Mouse (Mus musculus) induced T-regulatory cell, adult 2 months (primary cell): ENCODE data around the gene Treml1.
A peak's percentile ranks its signal among the peaks of the same experiment; 100 is the strongest.

Experiments used
- DNase-seq: peaks from one replicate; pipeline ENCODE4 v3.0.0-alpha.2; 2012; ENCODE audit warnings: low read depth

The Treml1 gene

DNA sequence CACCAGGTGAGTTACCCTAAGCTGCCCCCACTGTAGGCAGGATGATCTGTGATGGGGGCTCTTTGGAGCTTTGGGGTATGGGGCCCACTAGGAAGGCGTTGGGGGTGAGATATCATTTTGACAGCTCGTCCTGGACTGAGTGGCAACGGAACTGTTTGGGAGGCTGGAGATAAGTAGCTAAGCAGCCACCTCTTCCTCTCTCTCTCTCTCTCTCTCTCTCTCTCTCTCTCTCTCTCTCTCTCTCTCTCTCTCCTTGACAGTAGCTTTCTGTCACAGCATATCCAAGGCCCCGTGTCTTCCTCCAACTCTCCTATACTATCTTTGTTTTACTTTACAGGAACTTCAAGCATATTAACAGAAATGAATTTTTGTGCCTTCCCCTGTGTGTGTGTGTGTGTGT, 746 bp downstream of the Treml1 start:
- DNase-seq: no peak

DNA sequence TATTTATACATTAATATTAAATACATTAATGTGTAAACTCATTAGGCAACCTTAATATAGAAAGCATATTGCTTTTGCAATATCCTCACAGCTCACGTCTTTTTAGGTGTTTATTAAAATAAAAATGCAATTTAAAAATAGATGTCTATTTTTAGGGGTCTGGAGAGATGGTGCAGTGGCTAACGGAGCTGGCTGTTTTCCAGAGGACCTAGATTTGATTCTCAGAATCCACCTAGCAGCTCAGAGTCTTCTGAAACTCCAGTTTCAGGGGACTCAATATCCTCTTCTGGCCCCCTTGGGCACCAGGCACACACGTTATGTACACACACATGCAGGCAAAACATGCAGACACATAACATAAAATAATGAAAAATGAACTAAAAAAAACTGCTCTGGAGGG, 2.6 kb downstream of the Treml1 start:
- no peak for DNase-seq

- no peak for DNase-seq
These were observed 3.2 kb downstream of the Treml1 start for GRCm38 (mm10) chr17:48362966-48363365.

DNA sequence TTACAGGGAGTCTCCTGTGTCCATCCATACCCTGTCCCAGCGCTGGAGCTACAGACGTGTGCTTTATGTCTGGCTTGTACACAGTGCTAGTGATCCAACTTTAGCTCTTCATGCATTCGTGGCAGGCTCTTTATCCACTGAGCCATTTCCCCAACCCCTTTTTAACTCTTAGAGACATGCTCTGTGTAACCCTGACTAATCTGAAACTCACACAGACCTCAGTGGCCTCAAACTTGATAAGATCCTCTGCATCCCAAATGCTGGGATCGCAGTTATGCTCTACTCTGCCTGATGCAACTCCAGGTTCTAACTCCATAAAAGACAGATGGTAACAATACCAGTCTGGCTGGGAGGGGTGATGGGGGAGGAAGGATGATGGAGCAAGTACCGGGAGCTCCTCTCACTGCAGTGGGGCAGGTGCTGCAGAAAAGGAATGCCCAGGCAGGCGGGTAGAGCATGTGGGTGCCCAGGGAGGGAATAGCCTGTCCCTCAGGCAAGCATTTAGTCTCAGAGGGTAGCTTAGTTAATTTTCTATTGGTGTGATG, 3.8 kb downstream of the Treml1 start:
- no peak for DNase-seq

GRCm38 (mm10) chr17:48365511-48366155, 5.9 kb downstream of the Treml1 start:
- no peak for DNase-seq

- DNase-seq: no peak
These were observed 7.1 kb downstream of the Treml1 start for GRCm38 (mm10) chr17:48366806-48367205.

GRCm38 (mm10) chr17:48371621-48372020, 11.9 kb downstream of the Treml1 start:
- no peak for DNase-seq

DNA sequence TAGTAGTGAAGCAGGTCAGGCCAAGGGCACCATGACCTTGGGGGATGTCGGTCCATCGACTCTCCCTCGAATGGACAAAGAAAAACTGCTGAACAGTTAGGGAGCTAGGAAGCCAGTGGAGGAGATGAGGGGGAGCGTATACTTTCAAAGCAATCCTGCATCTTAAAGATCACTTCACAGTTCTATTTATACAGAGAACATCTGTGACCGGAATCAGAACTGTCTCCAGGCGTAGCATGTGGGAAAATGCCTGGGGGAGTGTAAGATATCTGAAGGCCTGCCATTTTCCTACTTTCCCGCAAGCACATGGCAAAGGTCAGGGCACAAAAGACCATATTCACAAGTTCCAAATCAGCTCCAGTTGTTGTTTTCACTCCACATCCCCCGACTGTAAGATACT, 13.3 kb downstream of the Treml1 start:
- no peak for DNase-seq

DNA sequence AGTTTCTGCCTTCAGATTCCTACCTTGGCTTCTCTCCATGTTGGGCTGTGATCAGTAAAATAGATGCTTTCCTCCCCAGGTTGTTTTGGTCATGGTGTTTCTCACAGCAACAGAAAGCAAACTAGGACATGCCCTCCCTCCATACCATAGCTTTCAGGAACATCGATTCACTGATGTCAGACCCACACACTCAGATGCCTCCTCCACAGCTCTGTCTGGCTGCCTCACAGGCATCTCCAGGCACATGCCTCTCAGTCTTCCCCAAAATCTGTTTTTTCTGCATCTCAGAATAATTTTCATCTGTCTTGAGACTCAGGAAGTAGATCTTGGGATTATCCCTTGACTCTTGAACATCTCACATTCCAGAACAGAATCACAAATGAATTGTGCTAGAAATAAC, 16.4 kb downstream of the Treml1 start:
- no peak for DNase-seq

GRCm38 (mm10) chr17:48379050-48379449, 19.3 kb downstream of the Treml1 start:
- DNase-seq: no peak

DNA sequence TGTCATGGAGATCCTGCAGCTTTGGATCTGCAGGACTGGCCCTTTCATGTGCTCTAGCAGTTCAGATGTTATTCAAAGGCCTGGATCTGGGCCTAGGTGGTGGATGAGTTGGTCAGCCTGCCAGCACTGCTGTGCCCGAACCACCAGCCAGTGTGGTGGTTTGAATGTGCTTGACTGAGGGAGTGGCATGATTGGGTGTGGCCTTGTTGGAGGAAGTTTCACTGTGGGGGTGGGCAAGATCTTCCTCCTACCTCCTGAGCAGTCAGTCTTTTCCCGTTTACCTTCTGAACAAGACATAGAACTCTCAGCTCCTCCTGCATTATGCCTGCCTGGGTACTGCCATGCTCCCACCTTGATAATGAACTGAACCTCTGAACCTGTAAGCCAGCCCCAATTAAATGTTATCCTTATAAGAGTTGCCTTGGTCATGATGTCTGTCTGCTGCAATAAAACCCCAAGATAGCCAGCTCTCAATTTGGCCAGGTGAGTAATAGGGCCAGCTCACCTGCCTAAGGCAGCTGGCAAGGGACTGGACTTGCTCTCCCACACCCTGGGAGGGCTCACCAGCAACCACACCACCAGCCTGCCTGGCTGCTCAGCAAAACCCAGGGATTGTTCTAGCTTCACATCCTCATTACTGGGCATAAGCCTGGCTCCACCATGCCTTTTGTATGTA, 26.2 kb downstream of the Treml1 start:
- no peak for DNase-seq

GRCm38 (mm10) chr17:48388666-48389065, 28.9 kb downstream of the Treml1 start:
- no peak for DNase-seq

DNA sequence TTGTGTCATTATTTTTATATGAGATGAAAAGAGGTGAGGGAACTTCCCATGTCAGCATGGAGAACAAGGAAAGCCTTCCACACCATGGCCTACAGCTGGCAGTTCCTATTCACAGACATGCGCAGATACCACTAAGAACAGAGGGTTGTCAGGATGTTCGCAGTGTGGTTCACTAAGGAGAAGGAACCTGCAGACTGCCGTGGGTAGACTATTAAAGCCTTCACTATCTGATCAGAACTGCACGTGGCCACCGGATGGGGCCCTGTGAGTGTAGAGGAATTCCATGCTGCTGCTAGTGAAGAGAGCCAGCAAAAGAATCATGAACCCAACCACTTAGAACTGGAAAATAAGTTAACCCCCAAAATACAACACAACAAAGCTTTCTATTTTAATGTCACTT, 29.7 kb downstream of the Treml1 start:
- no peak for DNase-seq

GRCm38 (mm10) chr17:48391446-48391845, 31.7 kb downstream of the Treml1 start:
- DNase-seq: no peak

- no peak for DNase-seq
These were observed 32.9 kb downstream of the Treml1 start for GRCm38 (mm10) chr17:48392616-48393015.

DNA sequence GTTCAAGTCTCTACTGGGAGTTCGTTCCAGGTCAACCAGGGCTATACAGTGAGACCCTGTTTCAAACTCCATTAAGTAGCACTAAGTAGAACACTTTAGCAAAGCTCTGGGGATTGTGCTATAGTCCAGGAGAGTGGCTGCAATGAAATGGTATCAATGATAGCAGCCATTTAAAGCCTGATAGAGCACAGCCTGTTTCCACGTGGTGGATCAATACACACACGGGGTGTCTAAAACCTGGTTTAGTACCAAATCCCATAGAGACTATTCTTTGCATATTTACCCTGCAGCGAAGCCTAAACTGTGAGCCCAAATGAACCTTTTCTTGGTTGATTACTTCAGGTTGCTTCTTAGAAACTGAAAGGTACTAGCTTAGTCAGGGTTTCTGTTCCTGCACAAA, 42.0 kb downstream of the Treml1 start:
- no peak for DNase-seq

GRCm38 (mm10) chr17:48402751-48403150, 43.0 kb downstream of the Treml1 start:
- DNase-seq: no peak

- DNase-seq: peak; percentile 64
These were observed 44.1 kb downstream of the Treml1 start for GRCm38 (mm10) chr17:48403848-48404247.

- DNase-seq: no peak
These were observed 45.0 kb downstream of the Treml1 start for GRCm38 (mm10) chr17:48404706-48405105.

GRCm38 (mm10) chr17:48407154-48407553, 47.4 kb downstream of the Treml1 start:
- no peak for DNase-seq

DNA sequence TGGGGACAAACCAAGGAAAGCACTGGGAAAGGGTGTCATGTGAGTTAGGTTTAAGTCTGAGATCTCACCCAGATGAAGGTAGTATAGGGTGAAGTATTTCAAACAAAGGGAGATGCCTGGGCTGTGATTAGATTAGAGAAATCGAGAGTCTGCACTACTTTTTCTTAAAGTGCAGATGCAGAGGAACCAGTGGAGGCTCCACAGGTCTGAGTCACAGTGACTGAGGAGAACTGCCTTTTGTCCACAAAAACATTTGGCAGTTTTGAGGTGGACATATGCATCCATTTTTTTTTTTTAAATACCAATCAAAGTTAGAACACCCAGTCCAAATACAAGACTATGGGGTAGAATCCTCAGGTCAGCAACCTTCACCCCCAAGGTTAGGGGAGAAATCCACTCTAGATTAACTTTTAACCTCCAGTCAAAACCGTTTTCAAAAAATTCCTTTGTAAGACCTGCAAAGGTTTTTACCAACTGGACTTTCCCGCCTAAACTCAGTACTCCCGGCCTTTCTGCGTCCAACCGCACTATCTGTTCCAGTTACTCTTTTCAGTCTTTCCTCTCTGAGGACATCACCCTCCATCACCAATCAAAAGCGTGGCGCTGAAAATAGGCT, 48.3 kb downstream of the Treml1 start:
- DNase-seq: no peak

DNA sequence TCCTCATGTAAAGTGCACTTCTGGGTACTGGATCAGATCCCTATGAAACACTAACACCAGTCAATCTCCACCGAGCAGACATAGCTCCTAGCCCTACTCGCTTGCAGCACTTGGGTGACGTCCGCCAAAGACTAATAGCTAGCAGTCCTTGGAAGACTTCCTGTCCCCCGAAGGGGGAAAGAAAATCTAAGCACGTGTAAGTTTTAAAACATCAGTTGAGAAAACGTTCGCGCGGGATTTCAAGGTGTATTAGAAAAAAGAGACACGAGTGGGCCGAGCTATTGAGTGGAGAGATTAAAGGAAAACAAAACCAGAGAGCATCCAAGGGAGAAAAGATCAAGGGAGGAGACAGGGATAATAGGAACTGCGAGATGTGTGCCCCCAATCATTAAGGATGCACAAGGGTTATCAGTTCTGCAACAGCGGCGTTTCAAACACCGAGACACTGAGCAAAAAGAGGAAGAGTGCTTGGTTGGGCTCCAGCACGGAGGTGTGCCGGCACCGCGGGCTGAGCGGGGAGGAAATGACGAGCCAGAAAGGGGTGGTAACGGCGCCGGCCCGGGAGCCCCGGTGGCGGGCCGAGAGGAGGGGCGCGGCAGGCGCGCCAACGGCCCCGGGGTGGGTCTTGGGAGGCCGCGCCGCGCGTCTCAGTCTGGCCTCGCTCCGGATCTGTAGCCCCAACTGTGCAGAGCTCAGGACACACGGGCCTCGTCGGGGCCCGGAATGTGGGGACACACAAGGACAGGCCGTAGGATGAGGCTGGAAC, 49.0 kb downstream of the Treml1 start:
- DNase-seq: peak; percentile 91
